Mouse (Mus musculus): ENCODE measurements around the gene Polr2e. TPM values are rescaled to one million over a fixed set of nuclear protein-coding genes. Genes with fewer than 3 reads are reported as not detected.

Polr2e gene
- polyA plus RNA-seq, 1 experiment from 2014 or later = 54.3 TPM

DNA sequence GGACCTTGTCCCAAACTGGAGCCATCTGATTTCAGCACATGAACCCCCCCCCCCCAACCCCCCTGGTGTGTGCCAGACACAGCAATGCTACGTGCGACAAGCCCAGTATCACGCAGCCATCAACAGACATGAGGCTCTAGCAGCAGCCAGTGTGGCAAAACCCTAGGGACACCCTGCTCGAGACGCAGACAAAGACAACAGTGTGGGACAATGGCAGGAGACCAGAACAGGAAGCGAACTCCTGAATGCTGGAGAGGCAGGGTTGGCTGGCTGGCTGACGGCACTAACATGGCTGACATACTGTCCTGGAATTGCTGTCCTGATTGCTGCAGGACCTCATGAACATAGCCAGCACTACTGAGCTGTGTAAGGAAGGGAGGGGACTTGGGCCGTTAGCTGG is 4.4 kb downstream of the Polr2e start:
- peaks cover 45% of the 10 kb centered on the region for H3K36me3 ChIP-seq (ENCODE audit: inconsistent target)
- no peak overlapping the region for H3K27ac ChIP-seq
- no peak overlapping the region for H3K4me3 ChIP-seq (ENCODE audit: inconsistent target)
- peaks cover 29% of the 10 kb centered on the region for H3K79me2 ChIP-seq (ENCODE audit: inconsistent target)
- WGBS (ENCODE audit: missing documents) = 95% methylated on average over 8 of the region's 8 CpGs

- Histone ChIP-seq H3K79me2 (ENCODE audit: inconsistent target) (peaks cover 29% of the 10 kb centered on the region), H3K36me3 (ENCODE audit: inconsistent target) (peaks cover 59% of the 10 kb centered on the region), H3K4me3 (ENCODE audit: inconsistent target) (no peak overlapping the region), H3K27ac (peak overlapping the region; percentile 89)
- WGBS (ENCODE audit: missing documents) = 29% methylated on average over 9 of the region's 9 CpGs
Observed at GRCm38 (mm10) chr10:80033511-80034391, 5.8 kb downstream of the Polr2e start.

DNA sequence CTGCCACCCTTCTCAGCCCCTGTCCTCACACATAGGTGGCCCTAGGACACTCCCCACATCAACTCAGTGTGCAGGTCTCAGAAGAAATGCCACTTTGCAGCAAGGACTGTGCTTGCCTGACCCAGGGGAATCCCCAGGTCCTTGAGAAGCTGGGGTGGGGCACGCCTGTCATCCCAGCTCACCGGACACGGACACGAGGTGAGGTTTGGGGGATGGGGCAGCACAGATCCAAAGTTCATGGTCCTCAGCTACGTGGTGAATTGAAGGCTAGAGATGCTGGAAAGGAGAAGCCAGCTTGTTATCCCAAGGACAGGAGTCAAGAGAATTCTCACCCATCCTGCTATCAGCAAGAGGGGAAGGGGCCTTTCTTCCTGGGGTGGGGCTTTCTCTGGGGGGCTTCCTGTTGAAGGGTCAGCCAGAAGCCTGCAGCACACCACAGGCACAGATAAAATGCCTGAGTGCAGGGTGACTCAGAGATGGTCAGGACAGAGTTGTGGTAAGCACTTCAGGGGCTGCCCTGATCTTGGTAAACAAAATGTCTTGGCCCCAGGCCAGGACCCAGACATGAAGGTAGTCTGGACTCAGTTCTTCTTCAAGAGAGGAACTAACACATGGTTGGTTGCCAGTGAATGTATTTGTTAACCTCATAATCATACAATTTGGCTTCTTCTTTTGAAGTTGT is 6.7 kb downstream of the Polr2e start:
- Histone ChIP-seq H3K36me3 (ENCODE audit: inconsistent target) (peaks cover 67% of the 10 kb centered on the region), H3K79me2 (ENCODE audit: inconsistent target) (peaks cover 29% of the 10 kb centered on the region), H3K27ac (peak overlapping the region; percentile 89), H3K4me3 (ENCODE audit: inconsistent target) (no peak overlapping the region)
- WGBS (ENCODE audit: missing documents) = 13% methylated on average over 5 of the region's 5 CpGs

- Histone ChIP-seq H3K27ac (no peak overlapping the region), H3K36me3 (ENCODE audit: inconsistent target) (peaks cover 69% of the 10 kb centered on the region), H3K79me2 (ENCODE audit: inconsistent target) (peaks cover 40% of the 10 kb centered on the region), H3K4me3 (ENCODE audit: inconsistent target) (no peak overlapping the region)
- WGBS (ENCODE audit: missing documents) = 86% methylated on average over 16 of the region's 17 CpGs
Observed at GRCm38 (mm10) chr10:80030736-80031135, 8.9 kb downstream of the Polr2e start.

GRCm38 (mm10) chr10:80030191-80030590 is 9.4 kb downstream of the Polr2e start:
- H3K4me3 ChIP-seq (ENCODE audit: inconsistent target) = no peak overlapping the region
- H3K79me2 ChIP-seq (ENCODE audit: inconsistent target) = peaks cover 46% of the 10 kb centered on the region
- no peak overlapping the region for H3K27ac ChIP-seq
- WGBS (ENCODE audit: missing documents) = 74% methylated on average over 7 of the region's 9 CpGs
- H3K36me3 ChIP-seq (ENCODE audit: inconsistent target) = peaks cover 69% of the 10 kb centered on the region

DNA sequence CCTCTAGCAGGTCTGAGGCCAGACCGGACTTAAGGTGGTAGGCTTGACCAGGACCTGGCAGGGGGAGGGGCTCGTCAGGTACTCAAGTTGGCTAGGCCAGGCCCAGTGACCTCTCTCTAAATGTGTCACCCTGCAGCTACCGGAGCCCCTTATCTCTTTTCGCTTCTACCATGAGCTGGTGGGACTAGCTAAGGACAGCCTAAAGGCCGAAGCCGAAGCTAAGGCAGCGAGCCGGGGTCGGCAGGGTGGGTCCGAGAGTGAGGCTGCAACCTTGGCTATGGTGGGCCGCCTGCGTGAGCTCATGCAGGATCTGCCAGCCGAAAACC is 11.1 kb downstream of the Polr2e start:
- Histone ChIP-seq H3K4me3 (ENCODE audit: inconsistent target) (no peak overlapping the region), H3K36me3 (ENCODE audit: inconsistent target) (peaks cover 80% of the 10 kb centered on the region), H3K27ac (no peak overlapping the region), H3K79me2 (ENCODE audit: inconsistent target) (peaks cover 63% of the 10 kb centered on the region)
- 93% methylated on average over 9 of the region's 13 CpGs for WGBS (ENCODE audit: missing documents)

DNA sequence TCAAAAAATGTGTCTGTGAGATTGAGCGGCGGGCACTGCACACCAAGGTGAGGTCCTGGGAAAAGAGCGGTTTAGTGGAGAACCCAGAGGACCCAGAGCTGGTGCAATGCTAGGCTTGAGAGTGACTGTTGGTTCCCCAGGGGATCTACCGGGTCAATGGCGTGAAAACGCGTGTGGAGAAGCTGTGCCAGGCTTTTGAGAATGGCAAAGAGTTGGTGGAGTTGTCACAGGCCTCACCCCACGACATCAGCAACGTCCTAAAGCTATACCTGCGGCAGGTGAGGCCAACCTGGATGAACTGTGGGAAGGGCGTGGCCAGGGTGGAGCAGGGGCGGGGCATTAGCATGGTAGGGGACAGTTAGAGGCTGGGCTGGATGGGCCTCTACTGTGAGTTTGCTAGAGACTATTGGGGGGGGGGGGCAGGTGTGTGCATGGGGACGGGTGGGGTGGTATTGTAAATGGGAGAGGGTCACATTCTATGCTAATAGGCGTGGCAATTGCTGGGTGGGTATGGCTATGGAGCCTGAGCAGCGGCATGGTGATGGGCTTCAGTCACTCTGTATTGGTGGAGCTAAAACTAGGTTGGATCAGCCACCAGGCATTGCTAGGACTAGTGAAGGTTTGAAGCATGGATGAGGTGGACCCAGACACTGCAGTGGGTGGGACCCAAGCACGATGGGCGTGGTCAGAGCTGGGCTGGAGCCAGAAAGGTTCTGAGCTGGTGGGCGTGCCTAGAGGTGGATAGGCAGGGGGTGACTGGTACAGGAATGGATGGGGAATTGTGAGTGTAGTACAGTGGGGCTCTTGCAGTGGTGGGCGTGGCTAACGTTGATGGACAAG is 11.7 kb downstream of the Polr2e start:
- 91% methylated on average over 19 of the region's 20 CpGs for WGBS (ENCODE audit: missing documents)
- Histone ChIP-seq H3K79me2 (ENCODE audit: inconsistent target) (peaks cover 69% of the 10 kb centered on the region), H3K36me3 (ENCODE audit: inconsistent target) (peaks cover 86% of the 10 kb centered on the region), H3K27ac (no peak overlapping the region), H3K4me3 (ENCODE audit: inconsistent target) (no peak overlapping the region)

- no peak overlapping the region for H3K4me3 ChIP-seq (ENCODE audit: inconsistent target)
- H3K79me2 ChIP-seq (ENCODE audit: inconsistent target) = peaks cover 89% of the 10 kb centered on the region
- no peak overlapping the region for H3K27ac ChIP-seq
- WGBS (ENCODE audit: missing documents) = 71% methylated on average over 10 of the region's 12 CpGs
- H3K36me3 ChIP-seq (ENCODE audit: inconsistent target) = peaks cover 95% of the 10 kb centered on the region
Observed at GRCm38 (mm10) chr10:80025889-80026288, 13.7 kb downstream of the Polr2e start.

- Histone ChIP-seq H3K4me3 (ENCODE audit: inconsistent target) (no peak overlapping the region), H3K79me2 (ENCODE audit: inconsistent target) (peaks cover 93% of the 10 kb centered on the region), H3K27ac (peak overlapping the region; percentile 79; the same call in 1 of the 2 replicates), H3K36me3 (ENCODE audit: inconsistent target) (peaks cover 95% of the 10 kb centered on the region)
- WGBS (ENCODE audit: missing documents) = 94% methylated on average over 10 of the region's 10 CpGs
Observed at GRCm38 (mm10) chr10:80025463-80025862, 14.1 kb downstream of the Polr2e start.

DNA sequence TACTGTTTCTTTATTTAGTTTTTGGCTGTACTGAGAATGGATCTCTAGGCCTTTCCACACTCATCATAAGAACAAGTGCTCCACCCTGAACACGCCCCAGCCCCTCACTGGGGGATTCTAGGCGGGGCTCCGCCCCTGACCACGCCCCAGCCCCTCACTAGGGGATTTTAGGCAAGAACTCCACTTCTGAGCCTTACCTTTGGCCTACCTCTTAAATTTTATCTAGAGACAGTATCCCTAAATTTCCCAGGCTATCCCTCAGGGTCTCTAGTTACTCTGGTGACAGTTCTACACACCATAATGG is 14.6 kb downstream of the Polr2e start:
- peak overlapping the region; percentile 79 for H3K27ac ChIP-seq
- H3K4me3 ChIP-seq (ENCODE audit: inconsistent target) = no peak overlapping the region
- WGBS (ENCODE audit: missing documents) = 70% methylated on average over 4 of the region's 4 CpGs

GRCm38 (mm10) chr10:80024229-80025043 is 15.2 kb downstream of the Polr2e start:
- WGBS (ENCODE audit: missing documents) = 50% methylated on average over 15 of the region's 15 CpGs
- H3K4me3 ChIP-seq (ENCODE audit: inconsistent target) = no peak overlapping the region
- peaks cover 98% of the 10 kb centered on the region for H3K79me2 ChIP-seq (ENCODE audit: inconsistent target)
- H3K36me3 ChIP-seq (ENCODE audit: inconsistent target) = peaks cover 93% of the 10 kb centered on the region
- peak overlapping the region; percentile 79 for H3K27ac ChIP-seq

More for the DNA sequence above, 14.6 kb downstream of the Polr2e start:
- Histone ChIP-seq H3K79me2 (ENCODE audit: inconsistent target) (peaks cover 93% of the 10 kb centered on the region), H3K36me3 (ENCODE audit: inconsistent target) (peaks cover 93% of the 10 kb centered on the region)

DNA sequence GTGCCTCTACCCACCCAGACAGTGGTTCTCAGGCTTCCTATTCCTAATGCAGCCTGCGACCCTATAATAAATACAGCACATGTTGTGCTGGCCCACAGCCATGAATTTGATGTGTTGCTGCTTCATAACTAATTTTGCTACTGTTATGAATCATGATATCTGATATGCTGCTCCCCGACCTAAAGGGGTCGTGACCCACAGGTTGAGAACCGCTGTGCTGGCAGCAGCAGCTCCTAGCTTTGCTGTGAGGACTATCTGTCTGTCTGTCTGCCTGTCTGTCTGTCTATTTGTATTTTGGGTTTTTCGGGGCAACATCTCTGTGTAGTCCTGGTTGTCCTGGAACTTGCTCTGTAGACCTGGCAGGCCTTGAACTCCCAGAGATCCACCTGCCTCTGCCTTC is 15.8 kb downstream of the Polr2e start:
- peaks cover 91% of the 10 kb centered on the region for H3K36me3 ChIP-seq (ENCODE audit: inconsistent target)
- 56% methylated on average over 5 of the region's 5 CpGs for WGBS (ENCODE audit: missing documents)
- H3K79me2 ChIP-seq (ENCODE audit: inconsistent target) = peaks cover 100% of the 10 kb centered on the region
- no peak overlapping the region for H3K4me3 ChIP-seq (ENCODE audit: inconsistent target)
- H3K27ac ChIP-seq = peak overlapping the region; percentile 79

DNA sequence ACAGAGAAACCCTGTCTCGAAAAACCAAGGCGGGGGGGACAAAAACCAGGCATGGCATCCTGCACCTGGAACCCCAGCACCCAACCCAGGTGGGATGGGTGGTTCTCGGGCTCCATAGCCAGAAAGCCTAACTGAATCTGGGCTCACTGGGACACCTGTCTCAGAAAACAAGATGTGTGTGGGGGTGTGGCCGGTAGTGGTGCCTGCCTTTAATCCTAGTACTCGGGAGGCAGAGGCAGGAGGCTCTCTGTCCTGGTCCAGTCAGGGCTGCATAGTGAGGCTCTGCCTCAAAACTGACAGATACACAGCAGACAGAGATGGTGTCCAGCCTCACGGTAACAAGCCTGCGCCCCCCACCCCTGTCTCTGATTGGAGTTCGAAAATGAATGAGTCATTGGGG is 16.8 kb downstream of the Polr2e start:
- Histone ChIP-seq H3K79me2 (ENCODE audit: inconsistent target) (peaks cover 100% of the 10 kb centered on the region), H3K36me3 (ENCODE audit: inconsistent target) (peaks cover 81% of the 10 kb centered on the region), H3K4me3 (ENCODE audit: inconsistent target) (no peak overlapping the region), H3K27ac (0 out of 2 replicates have a peak overlapping the region, but pooled peaks have one; percentile 79)
- WGBS (ENCODE audit: missing documents) = 83% methylated on average over 8 of the region's 8 CpGs

- H3K27ac ChIP-seq = 0 out of 2 replicates have a peak overlapping the region, but pooled peaks have one; percentile 4
- no peak overlapping the region for H3K4me3 ChIP-seq (ENCODE audit: inconsistent target)
- peaks cover 100% of the 10 kb centered on the region for H3K79me2 ChIP-seq (ENCODE audit: inconsistent target)
- 27% methylated on average over 12 of the region's 12 CpGs for WGBS (ENCODE audit: missing documents)
- H3K36me3 ChIP-seq (ENCODE audit: inconsistent target) = peaks cover 75% of the 10 kb centered on the region
Observed at GRCm38 (mm10) chr10:80022164-80022563, 17.4 kb downstream of the Polr2e start.
